Mouse (Mus musculus) lung, embryonic 15.5 days (tissue): ENCODE data around the gene BB287469. TPM values are rescaled to one million over a fixed set of nuclear protein-coding genes. Genes with fewer than 3 reads are reported as not detected.

Experiments used
- polyA plus RNA-seq: library from polyadenylated mRNA; unstranded; fragments of >200 nt; fragmentation: Nextera tagmentation; extraction: Ambion mirVana; gene quantifications from 2 replicates; pipeline ENCODE4 v1.2.1, GENCODE M21; 2015

BB287469 gene
- polyA plus RNA-seq, 1 experiment from 2014 or later = not detected

Other genes with a start within 250 kb of the BB287469 start
- not detected in 2 replicates for gene Oog1, start 213.9 kb upstream of the BB287469 start, polyA plus RNA-seq
- gene Gm4027, start 197.7 kb upstream of the BB287469 start, polyA plus RNA-seq = not detected in 2 replicates
- gene Gm16381, start 172.0 kb upstream of the BB287469 start, polyA plus RNA-seq = not detected in 2 replicates
- not detected in 2 replicates for gene Gm21319, start 40.8 kb upstream of the BB287469 start, polyA plus RNA-seq
- gene Gm21936, start 21.1 kb upstream of the BB287469 start, polyA plus RNA-seq = not detected in 2 replicates
- gene Gm2001, start 25.8 kb downstream of the BB287469 start, polyA plus RNA-seq = not detected in 2 replicates
- gene Gm2016, start 57.5 kb downstream of the BB287469 start, polyA plus RNA-seq = not detected in 2 replicates
- gene Gm2022, start 78.8 kb downstream of the BB287469 start, polyA plus RNA-seq = not detected in 2 replicates
- not detected in 2 replicates for gene Gm2035, start 103.3 kb downstream of the BB287469 start, polyA plus RNA-seq
- not detected in 2 replicates for gene Gm2042, start 137.5 kb downstream of the BB287469 start, polyA plus RNA-seq
- gene Gm2075, start 195.3 kb downstream of the BB287469 start, polyA plus RNA-seq = not detected in 2 replicates
- not detected in 2 replicates for gene Gm6803, start 202.2 kb downstream of the BB287469 start, polyA plus RNA-seq
- not detected in 2 replicates for gene Gm2056, start 210.4 kb downstream of the BB287469 start, polyA plus RNA-seq